Mouse (Mus musculus) liver, adult 2 months (tissue): Measurements from ENCODE around the gene Rpl36.

Experiments used
- CTCF ChIP-seq: fragments of 200-500 bp; IDR thresholded peaks from 2 replicates; pipeline ENCODE4 v1.5.1; 2011; ENCODE audit warnings: low read depth, low read length, control low read depth
- POLR2A ChIP-seq: fragments of 200-500 bp; IDR thresholded peaks from 2 replicates; pipeline ENCODE4 v1.6.1; 2011; ENCODE audit warnings: low read length, control low read depth; ENCODE audit not compliant: insufficient read depth; ENCODE audit errors: extremely low read depth

DNA sequence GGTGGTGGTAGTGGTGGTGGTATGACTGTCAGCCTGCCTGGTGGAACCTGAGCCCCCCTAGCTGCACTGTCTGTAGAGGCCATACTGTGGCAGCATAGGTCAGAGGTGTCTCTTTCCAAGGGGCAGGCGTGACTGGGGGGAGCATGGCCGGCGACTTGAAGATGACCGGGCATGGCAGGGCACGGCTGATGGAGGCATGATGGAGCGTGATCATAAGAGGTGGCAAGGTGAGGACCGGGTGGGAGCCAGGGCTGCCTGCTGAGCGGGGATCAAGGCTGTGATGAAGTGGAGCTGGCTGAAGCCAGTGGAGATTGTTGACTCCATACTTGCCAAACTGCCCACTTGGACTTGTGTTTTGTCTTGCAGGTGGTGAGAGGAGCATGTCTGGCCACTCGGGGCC lies 7.8 kb upstream of the Rpl36 start:
- no peak for TF ChIP-seq CTCF
- no peak for TF ChIP-seq POLR2A
